Comparison of ENCODE assay signal across 14 mouse cellular contexts in genomic region chr13:53469756-53470155, GRCm38 (mm10). TPM values are rescaled to one million over a fixed set of nuclear protein-coding genes. Genes with fewer than 3 reads are reported as not detected.
A peak's percentile ranks its signal among the peaks of the same experiment; 100 is the strongest.
DNase-seq lines count a peak whose midpoint lies in the region; ATAC-seq lines count a peak whose summit lies in the region.
"Had no signal": no experiment of that assay in that cellular context is flagged by ENCODE, and none has a peak within 500 bp of the region (broad histone marks: within the 10 kb centered on the region; RNA-seq: fewer than 3 reads in every experiment).

No protein-coding gene starts in this region.

- H3K9me3 ChIP-seq in forebrain, embryonic 10.5 days: no peaks in the 10 kb centered on the region
- H3K9me3 ChIP-seq in forebrain, embryonic 13.5 days (replicated peaks): no peaks in the 10 kb centered on the region
- no peaks in the 10 kb centered on the region for H3K9me3 ChIP-seq in midbrain, embryonic 10.5 days (replicated peaks)
- no peaks in the 10 kb centered on the region for H3K9me3 ChIP-seq in midbrain, embryonic 14.5 days (ENCODE audit: control insufficient read depth, low read length)
- no peaks in the 10 kb centered on the region for H3K9me3 ChIP-seq in hindbrain, embryonic 14.5 days (ENCODE audit: control insufficient read depth, low read length)
- no peaks in the 10 kb centered on the region for H3K9me3 ChIP-seq in neural tube, embryonic 12.5 days

- WGBS in forebrain, embryonic 10.5 days: 6% methylated on average over 5 of the region's 5 CpGs
- 14% methylated on average over 5 of the region's 5 CpGs for WGBS in forebrain, embryonic 13.5 days
- 3% methylated on average over 5 of the region's 5 CpGs for WGBS in midbrain, embryonic 10.5 days
- 12% methylated on average over 5 of the region's 5 CpGs for WGBS in midbrain, embryonic 14.5 days
- WGBS in hindbrain, embryonic 14.5 days: 14% methylated on average over 5 of the region's 5 CpGs
- WGBS in neural tube, embryonic 12.5 days: 19% methylated on average over 5 of the region's 5 CpGs

- H3K36me3 ChIP-seq in forebrain, embryonic 10.5 days (replicated peaks): no peaks in the 10 kb centered on the region
- no peaks in the 10 kb centered on the region for H3K36me3 ChIP-seq in forebrain, embryonic 13.5 days (ENCODE audit: poor library complexity, severe bottlenecking)
- no peaks in the 10 kb centered on the region for H3K36me3 ChIP-seq in midbrain, embryonic 10.5 days
- H3K36me3 ChIP-seq in midbrain, embryonic 14.5 days (ENCODE audit: control insufficient read depth, insufficient read depth, low read length): no peaks in the 10 kb centered on the region
- H3K36me3 ChIP-seq in hindbrain, embryonic 14.5 days (replicated peaks; ENCODE audit: control insufficient read depth, insufficient read depth): no peaks in the 10 kb centered on the region
- no peaks in the 10 kb centered on the region for H3K36me3 ChIP-seq in neural tube, embryonic 12.5 days

- no peak overlapping the region for H3K9ac ChIP-seq in forebrain, embryonic 13.5 days
- no peak overlapping the region for H3K9ac ChIP-seq in midbrain, embryonic 14.5 days (replicated peaks; ENCODE audit: low read length)
- no peak overlapping the region for H3K9ac ChIP-seq in hindbrain, embryonic 14.5 days
- no peak overlapping the region; the same call in 1 of the 2 replicates for H3K9ac ChIP-seq in neural tube, embryonic 12.5 days
- H3K9ac ChIP-seq: liver, embryonic 14.5 days had no signal

- no peak overlapping the region for H3K4me2 ChIP-seq in forebrain, embryonic 13.5 days
- H3K4me2 ChIP-seq in midbrain, embryonic 14.5 days (ENCODE audit: low read length): no peak overlapping the region
- H3K4me2 ChIP-seq in hindbrain, embryonic 14.5 days (replicated peaks): peak overlapping the region; percentile 77
- peak overlapping the region; percentile 84 for H3K4me2 ChIP-seq in neural tube, embryonic 12.5 days (replicated peaks)

- H3K27me3 ChIP-seq in forebrain, embryonic 10.5 days (ENCODE audit: poor library complexity, severe bottlenecking): peaks cover 100% of the 10 kb centered on the region
- peaks cover 99% of the 10 kb centered on the region for H3K27me3 ChIP-seq in forebrain, embryonic 13.5 days
- peaks cover 100% of the 10 kb centered on the region for H3K27me3 ChIP-seq in midbrain, embryonic 10.5 days (ENCODE audit: low read depth, poor library complexity, severe bottlenecking)
- peaks cover 98% of the 10 kb centered on the region for H3K27me3 ChIP-seq in midbrain, embryonic 14.5 days (ENCODE audit: control insufficient read depth, insufficient read depth, low read length)
- peaks cover 98% of the 10 kb centered on the region for H3K27me3 ChIP-seq in hindbrain, embryonic 14.5 days (ENCODE audit: control insufficient read depth, insufficient read depth, low read length)
- H3K27me3 ChIP-seq in neural tube, embryonic 12.5 days (replicated peaks): peaks cover 74% of the 10 kb centered on the region

- no peak for DNase-seq in forebrain, embryonic 10.5 days (ENCODE audit: extremely low spot score, low spot score)
- peak; percentile 33 for DNase-seq in midbrain, embryonic 10.5 days (ENCODE audit: low spot score)
- DNase-seq in midbrain, embryonic 14.5 days: no peak
- DNase-seq in hindbrain, embryonic 14.5 days (ENCODE audit: low spot score): no peak
- DNase-seq in layer of hippocampus, postnatal 14 days (ENCODE audit: low spot score in 2 of 2): no peak
- no peak for DNase-seq in cerebellum, postnatal 14 days
- DNase-seq: cerebellum, adult 18-20 months; kidney, adult 8-10 months; lung, postnatal 10 days had no signal

- peak overlapping the region; percentile 40; the same call in 1 of the 2 replicates for H3K27ac ChIP-seq in forebrain, embryonic 10.5 days
- no peak overlapping the region for H3K27ac ChIP-seq in forebrain, embryonic 13.5 days
- H3K27ac ChIP-seq in midbrain, embryonic 10.5 days (replicated peaks): no peak overlapping the region
- H3K27ac ChIP-seq in midbrain, embryonic 14.5 days (replicated peaks; ENCODE audit: low read depth, low read length): no peak overlapping the region
- no peak overlapping the region for H3K27ac ChIP-seq in hindbrain, embryonic 14.5 days
- H3K27ac ChIP-seq in neural tube, embryonic 12.5 days: no peak overlapping the region
- H3K27ac ChIP-seq: left cerebral cortex, adult 2 months; liver, embryonic 14.5 days had no signal

- peak overlapping the region; percentile 57 for H3K4me3 ChIP-seq in forebrain, embryonic 10.5 days
- H3K4me3 ChIP-seq in forebrain, embryonic 13.5 days: no peak overlapping the region
- H3K4me3 ChIP-seq in midbrain, embryonic 10.5 days: peak overlapping the region; percentile 57
- no peak overlapping the region for H3K4me3 ChIP-seq in midbrain, embryonic 14.5 days (replicated peaks; ENCODE audit: low read depth, low read length)
- peak overlapping the region; percentile 9; the same call in 1 of the 2 replicates for H3K4me3 ChIP-seq in hindbrain, embryonic 14.5 days (replicated peaks; ENCODE audit: low read length)
- H3K4me3 ChIP-seq in neural tube, embryonic 12.5 days: peak overlapping the region; percentile 58
- H3K4me3 ChIP-seq: left cerebral cortex, adult 2 months had no signal

- no peak for ATAC-seq in forebrain, embryonic 13.5 days
- no peak for ATAC-seq in midbrain, embryonic 14.5 days (ENCODE audit: low FRiP score, low TSS enrichment)
- no peak for ATAC-seq in hindbrain, embryonic 14.5 days (ENCODE audit: low FRiP score)
- ATAC-seq in neural tube, embryonic 12.5 days (ENCODE audit: low FRiP score, low read depth): no peak
- ATAC-seq: Patski had no signal

- peaks cover 76% of the 10 kb centered on the region for H3K4me1 ChIP-seq in forebrain, embryonic 10.5 days
- H3K4me1 ChIP-seq in forebrain, embryonic 13.5 days: peaks cover 13% of the 10 kb centered on the region
- H3K4me1 ChIP-seq in midbrain, embryonic 10.5 days: peaks cover 70% of the 10 kb centered on the region
- H3K4me1 ChIP-seq in midbrain, embryonic 14.5 days (ENCODE audit: control insufficient read depth, insufficient read depth, low read length): peaks cover 8% of the 10 kb centered on the region
- peaks cover 9% of the 10 kb centered on the region for H3K4me1 ChIP-seq in hindbrain, embryonic 14.5 days (replicated peaks; ENCODE audit: control insufficient read depth, insufficient read depth, low read length)
- peaks cover 41% of the 10 kb centered on the region for H3K4me1 ChIP-seq in neural tube, embryonic 12.5 days

RNA-seq across cellular contexts. Expression of gene Msx2, which starts 3.1 kb away (rescaled TPM):
- polyA plus RNA-seq in forebrain, embryonic 10.5 days (2016; fragmentation: Nextera tagmentation; extraction: Ambion mirVana): 17.3 and 19.7 TPM in 2 replicates
- polyA plus RNA-seq in forebrain, embryonic 13.5 days (2015; fragmentation: Nextera tagmentation; extraction: Ambion mirVana): 1.2 and 1.8 TPM in 2 replicates
- 18.3 and 23.2 TPM in 2 replicates for polyA plus RNA-seq in midbrain, embryonic 10.5 days (2016; fragmentation: Nextera tagmentation; extraction: Ambion mirVana)
- polyA plus RNA-seq in midbrain, embryonic 14.5 days (2014; fragmentation: Nextera tagmentation; extraction: Ambion mirVana): 0.49 and 1.5 TPM in 2 replicates
- polyA plus RNA-seq in hindbrain, embryonic 14.5 days (2014; fragmentation: Nextera tagmentation; extraction: Ambion mirVana): 1.9 and 2.9 TPM in 2 replicates
- 11.3 and 15.0 TPM in 2 replicates for polyA plus RNA-seq in neural tube, embryonic 12.5 days (2016; fragmentation: Nextera tagmentation; extraction: Ambion mirVana)
- total RNA-seq in layer of hippocampus, postnatal 14 days (2021): 1 to 10 TPM in 1 of 2 experiments, under 1 TPM in 1; 0.94 to 1.0 TPM
- polyA plus RNA-seq: Patski had no signal

Comparison
In these comparisons a context has a peak if more than half of its experiments do, and no peak if none do; other contexts are left out.
1. H3K4me3 ChIP-seq: peak in forebrain, embryonic 10.5 days (single experiment), midbrain, embryonic 10.5 days (single experiment), hindbrain, embryonic 14.5 days (single experiment) and neural tube, embryonic 12.5 days (single experiment); none in forebrain, embryonic 13.5 days (single experiment) and midbrain, embryonic 14.5 days (single experiment).
2. H3K4me2 ChIP-seq: peak in hindbrain, embryonic 14.5 days (single experiment) and neural tube, embryonic 12.5 days (single experiment); none in forebrain, embryonic 13.5 days (single experiment) and midbrain, embryonic 14.5 days (single experiment).